In the genomic region with DNA sequence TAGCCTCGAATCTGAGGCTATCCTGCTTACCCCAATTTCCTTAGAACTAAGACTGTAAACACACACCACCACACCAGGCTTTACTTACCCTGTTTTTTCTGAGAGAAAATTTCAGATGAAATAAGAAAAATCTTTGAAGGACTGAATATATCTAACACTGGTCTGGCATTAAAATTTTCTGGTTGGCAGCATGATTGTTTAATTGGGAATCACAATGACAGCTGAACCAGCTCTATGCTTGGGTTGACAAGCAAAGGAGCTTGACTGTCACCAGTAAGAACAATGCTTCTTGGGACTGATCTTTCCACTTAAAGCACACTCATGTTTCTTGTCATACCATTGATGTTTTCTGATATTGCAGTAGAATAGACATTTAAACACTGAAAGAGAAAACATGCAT, we compare ENCODE assay signal across 27 mouse cellular contexts.
"Had no signal": no experiment of that assay in that cellular context is flagged by ENCODE, and none has a peak within 500 bp of the region (broad histone marks: within the 10 kb centered on the region; RNA-seq: fewer than 3 reads in every experiment).

No protein-coding gene starts in this region.

- DNase-seq: gastrocnemius, postnatal 14 days; gastrocnemius, postnatal 36 days; heart, adult 2 months; heart, postnatal 14 days; heart, postnatal 4 days; kidney, adult 11 months; kidney, adult 2 months; kidney, adult 9 months; kidney, postnatal 14 days; kidney, postnatal 36 days; layer of hippocampus, adult 9-11 months; layer of hippocampus, postnatal 36 days; left cerebral cortex, postnatal 4 days had no signal

- ATAC-seq: hindbrain, embryonic 16.5 days; inflammation-experienced regulatory T-cells, adult 6 months; intestine, embryonic 15.5 days; liver, embryonic 12.5 days had no signal

- H3K4me3 ChIP-seq: heart, adult 2 months; heart, embryonic 13.5 days; heart, embryonic 15.5 days; hindbrain, embryonic 10.5 days; hindbrain, embryonic 12.5 days; intestine, embryonic 15.5 days; kidney, embryonic 15.5 days; limb, embryonic 13.5 days; limb, embryonic 15.5 days; liver, embryonic 12.5 days had no signal

- H3K36me3 ChIP-seq: heart, embryonic 13.5 days; heart, embryonic 15.5 days; hindbrain, embryonic 10.5 days; hindbrain, embryonic 12.5 days; intestine, embryonic 15.5 days; kidney, embryonic 15.5 days; limb, embryonic 13.5 days; limb, embryonic 15.5 days; liver, embryonic 12.5 days had no signal

- H3K27me3 ChIP-seq: heart, embryonic 13.5 days; heart, embryonic 15.5 days; hindbrain, embryonic 12.5 days; intestine, embryonic 15.5 days; kidney, embryonic 15.5 days; limb, embryonic 13.5 days; limb, embryonic 15.5 days; liver, embryonic 12.5 days had no signal

- H3K4me1 ChIP-seq: heart, embryonic 13.5 days; heart, embryonic 15.5 days; hindbrain, embryonic 10.5 days; hindbrain, embryonic 12.5 days; intestine, embryonic 15.5 days; kidney, embryonic 15.5 days; limb, embryonic 13.5 days; limb, embryonic 15.5 days; liver, embryonic 12.5 days had no signal

- H3K27ac ChIP-seq: heart, adult 2 months; heart, embryonic 13.5 days; heart, embryonic 15.5 days; hindbrain, embryonic 10.5 days; hindbrain, embryonic 12.5 days; hindbrain, embryonic 14.5 days; intestine, embryonic 15.5 days; kidney, embryonic 15.5 days; kidney, postnatal 0 days; limb, embryonic 13.5 days; limb, embryonic 15.5 days; liver, embryonic 12.5 days; liver, embryonic 14.5 days had no signal
